Mouse (Mus musculus): ENCODE data around the gene Gm16253.

DNA sequence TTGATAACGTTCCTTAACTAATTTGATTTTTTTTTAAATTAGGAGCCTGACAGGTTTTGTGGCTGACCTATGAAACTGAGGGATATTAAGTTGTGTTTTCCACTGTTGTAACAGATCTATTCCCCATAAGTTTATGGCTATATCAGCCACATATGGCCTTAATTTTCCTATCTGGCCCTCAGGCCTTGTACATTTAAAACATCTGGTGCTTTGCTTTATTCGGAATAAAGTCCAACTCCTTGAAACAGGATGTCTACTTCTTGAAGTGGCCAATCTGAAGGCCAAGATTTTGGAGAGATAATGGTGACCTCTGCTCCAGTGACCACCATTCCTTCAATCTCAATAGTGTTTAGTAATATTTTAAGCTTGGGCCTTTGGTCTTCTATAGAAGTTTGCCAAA, 37.5 kb upstream of the Gm16253 start:
- TF ChIP-seq TCF12 (IDR thresholded peaks at IDR 0.05; ENCODE audit: low read depth, low read length) (no peak), CTCF (IDR thresholded peaks at IDR 0.05 in 2 of 3, conservative IDR thresholded peaks at IDR 0.05 in 1 of 3; ENCODE audit: control insufficient read depth in 1 of 3, insufficient read depth in 1 of 3, low read depth in 2 of 3, low read length in 3 of 3, poor library complexity in 1 of 3, severe bottlenecking in 1 of 3) (no peak), USF2 (IDR thresholded peaks at IDR 0.05; ENCODE audit: borderline replicate concordance in 1 of 2, insufficient read depth in 1 of 2, low read depth in 1 of 2, low read length in 2 of 2) (no peak), EP300 (IDR thresholded peaks at IDR 0.05; ENCODE audit: low read depth in 1 of 2, low read length in 2 of 2) (no peak), GATA1 (IDR thresholded peaks at IDR 0.05; ENCODE audit: low read depth, low read length) (no peak), KAT2A (conservative IDR thresholded peaks at IDR 0.05; ENCODE audit: low read depth, low read length) (no peak), USF1 (IDR thresholded peaks at IDR 0.05; ENCODE audit: low read depth, low read length) (no peak), POLR2A (IDR thresholded peaks at IDR 0.05; ENCODE audit: control insufficient read depth in 1 of 2, insufficient read depth in 1 of 2, low read depth in 1 of 2, low read length in 2 of 2, poor library complexity in 1 of 2) (no peak), E2F4 (IDR thresholded peaks at IDR 0.05; ENCODE audit: borderline replicate concordance, low read depth, low read length) (no peak), SIN3A (IDR thresholded peaks at IDR 0.05; ENCODE audit: low read length) (no peak), ZC3H11A (IDR thresholded peaks at IDR 0.05; ENCODE audit: low read depth, low read length) (no peak), ZNF384 (IDR thresholded peaks at IDR 0.05; ENCODE audit: low read depth, low read length) (no peak)

Data from MEL (cell line).